Comparison of ENCODE assay signal across 9 mouse cellular contexts in the genomic region with DNA sequence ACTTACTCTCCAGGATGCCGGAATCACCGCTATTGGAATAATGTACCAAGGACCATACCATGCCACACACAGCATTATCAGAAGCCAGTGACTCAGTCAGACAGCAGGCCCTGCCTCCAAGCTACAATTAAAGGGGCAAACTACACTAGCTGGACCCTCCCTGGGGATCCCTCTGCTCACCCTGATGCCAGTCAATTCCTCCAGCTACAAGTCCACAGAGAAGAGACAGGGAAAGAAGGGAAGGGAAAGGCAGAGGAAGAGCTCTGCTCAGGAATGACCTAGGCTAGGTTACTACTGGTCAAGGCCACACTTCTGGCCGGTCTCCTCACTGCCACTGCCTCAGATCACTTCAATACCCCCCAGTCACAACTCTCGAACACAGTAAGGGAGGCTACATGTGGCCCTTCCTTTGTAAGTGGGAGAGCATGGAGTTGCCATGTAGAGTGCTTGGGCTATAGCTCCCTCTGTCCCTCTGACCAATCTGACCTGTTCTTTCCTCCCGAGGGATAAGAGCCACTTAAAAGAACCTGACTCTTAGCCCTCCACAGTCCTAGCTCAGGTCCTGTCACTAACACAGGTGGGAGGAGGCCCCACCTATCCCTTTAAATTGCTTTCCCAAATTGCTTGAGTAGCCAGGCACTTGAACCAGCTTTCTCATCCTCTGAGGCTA. TPM values are rescaled to one million over a fixed set of nuclear protein-coding genes. Genes with fewer than 3 reads are reported as not detected.
A peak's percentile ranks its signal among the peaks of the same experiment; 100 is the strongest.
DNase-seq lines count a peak whose midpoint lies in the region; ATAC-seq lines count a peak whose summit lies in the region.
"Had no signal": no experiment of that assay in that cellular context is flagged by ENCODE, and none has a peak within 500 bp of the region (broad histone marks: within the 10 kb centered on the region; RNA-seq: fewer than 3 reads in every experiment).

No protein-coding gene starts in this region.

- WGBS in kidney, embryonic 16.5 days, result 75% methylated on average over 5 of the region's 5 CpGs
- 79% methylated on average over 5 of the region's 5 CpGs for WGBS in embryonic facial prominence, embryonic 13.5 days
- WGBS in hindbrain, embryonic 12.5 days, result 84% methylated on average over 5 of the region's 5 CpGs
- 83% methylated on average over 5 of the region's 5 CpGs for WGBS in midbrain, embryonic 15.5 days

- no peak for DNase-seq in kidney, postnatal 36 days
- DNase-seq in right cerebral cortex, postnatal 25 days, result no peak

- peaks cover 62% of the 10 kb centered on the region for H3K4me1 ChIP-seq in kidney, embryonic 16.5 days (ENCODE audit: insufficient read depth, low read length)
- H3K4me1 ChIP-seq in embryonic facial prominence, embryonic 13.5 days, result peaks cover 62% of the 10 kb centered on the region
- H3K4me1 ChIP-seq in hindbrain, embryonic 12.5 days, result peaks cover 67% of the 10 kb centered on the region
- H3K4me1 ChIP-seq in midbrain, embryonic 15.5 days, result peaks cover 73% of the 10 kb centered on the region

- no peaks in the 10 kb centered on the region for H3K9me3 ChIP-seq in kidney, embryonic 16.5 days (ENCODE audit: low read length)
- no peaks in the 10 kb centered on the region for H3K9me3 ChIP-seq in embryonic facial prominence, embryonic 13.5 days
- no peaks in the 10 kb centered on the region for H3K9me3 ChIP-seq in hindbrain, embryonic 12.5 days (replicated peaks)
- H3K9me3 ChIP-seq in midbrain, embryonic 15.5 days, result no peaks in the 10 kb centered on the region

- peak overlapping the region; percentile 80 for H3K4me2 ChIP-seq in kidney, embryonic 16.5 days (replicated peaks; ENCODE audit: low read depth, low read length)
- peak overlapping the region; percentile 80 for H3K4me2 ChIP-seq in embryonic facial prominence, embryonic 13.5 days
- H3K4me2 ChIP-seq in hindbrain, embryonic 12.5 days (replicated peaks), result peak overlapping the region; percentile 87
- peak overlapping the region; percentile 90 for H3K4me2 ChIP-seq in midbrain, embryonic 15.5 days

- ATAC-seq in kidney, embryonic 16.5 days (ENCODE audit: low FRiP score, low TSS enrichment), result no peak
- ATAC-seq in embryonic facial prominence, embryonic 13.5 days (ENCODE audit: insufficient number of reproducible peaks, insufficient read depth, low FRiP score, low TSS enrichment, low read depth), result no peak
- ATAC-seq in hindbrain, embryonic 12.5 days (ENCODE audit: low FRiP score), result no peak
- ATAC-seq in midbrain, embryonic 15.5 days (replicated peaks), result no peak
- no peak for ATAC-seq in cerebellum, adult (ENCODE audit: insufficient number of reproducible peaks, low FRiP score, low TSS enrichment)
- ATAC-seq: Patski had no signal

- no peaks in the 10 kb centered on the region for H3K27me3 ChIP-seq in kidney, embryonic 16.5 days (ENCODE audit: insufficient read depth, low read length)
- no peaks in the 10 kb centered on the region for H3K27me3 ChIP-seq in embryonic facial prominence, embryonic 13.5 days
- H3K27me3 ChIP-seq in hindbrain, embryonic 12.5 days, result no peaks in the 10 kb centered on the region
- H3K27me3 ChIP-seq in midbrain, embryonic 15.5 days (replicated peaks), result no peaks in the 10 kb centered on the region
- H3K27me3 ChIP-seq: Patski had no signal

- H3K9ac ChIP-seq in kidney, embryonic 16.5 days (replicated peaks; ENCODE audit: low read length), result peak overlapping the region; percentile 46
- peak overlapping the region; percentile 87 for H3K9ac ChIP-seq in embryonic facial prominence, embryonic 13.5 days
- H3K9ac ChIP-seq in hindbrain, embryonic 12.5 days, result peak overlapping the region; percentile 91
- peak overlapping the region; percentile 29; the same call in 1 of the 2 replicates for H3K9ac ChIP-seq in midbrain, embryonic 15.5 days
- H3K9ac ChIP-seq: liver, embryonic 14.5 days had no signal

- peaks cover 39% of the 10 kb centered on the region for H3K36me3 ChIP-seq in kidney, embryonic 16.5 days (ENCODE audit: insufficient read depth, low read length)
- peaks cover 63% of the 10 kb centered on the region for H3K36me3 ChIP-seq in embryonic facial prominence, embryonic 13.5 days
- H3K36me3 ChIP-seq in hindbrain, embryonic 12.5 days, result peaks cover 46% of the 10 kb centered on the region
- peaks cover 9% of the 10 kb centered on the region for H3K36me3 ChIP-seq in midbrain, embryonic 15.5 days (replicated peaks)

- peak overlapping the region; percentile 76; the same call in 1 of the 2 replicates for H3K4me3 ChIP-seq in kidney, embryonic 16.5 days (ENCODE audit: low read length)
- H3K4me3 ChIP-seq in embryonic facial prominence, embryonic 13.5 days, result peak overlapping the region; percentile 74; the same call in 1 of the 2 replicates
- H3K4me3 ChIP-seq in hindbrain, embryonic 12.5 days, result peak overlapping the region; percentile 69; the same call in 1 of the 2 replicates
- peak overlapping the region; percentile 0; the same call in 1 of the 2 replicates for H3K4me3 ChIP-seq in midbrain, embryonic 15.5 days

- H3K27ac ChIP-seq in kidney, embryonic 16.5 days (ENCODE audit: low read length), result no peak overlapping the region
- H3K27ac ChIP-seq in embryonic facial prominence, embryonic 13.5 days, result no peak overlapping the region
- no peak overlapping the region for H3K27ac ChIP-seq in hindbrain, embryonic 12.5 days
- no peak overlapping the region for H3K27ac ChIP-seq in midbrain, embryonic 15.5 days
- H3K27ac ChIP-seq: liver, embryonic 14.5 days had no signal

RNA-seq across cellular contexts. Expression of a gene that starts 3.7 kb away (rescaled TPM):
- polyA plus RNA-seq in kidney, embryonic 16.5 days (2015; fragmentation: Nextera tagmentation; extraction: Ambion mirVana), result 75.4 and 76.9 TPM in 2 replicates
- polyA plus RNA-seq in embryonic facial prominence, embryonic 13.5 days (2015; fragmentation: Nextera tagmentation; extraction: Ambion mirVana), result 69.2 and 77.7 TPM in 2 replicates
- 95.0 and 102 TPM in 2 replicates for polyA plus RNA-seq in hindbrain, embryonic 12.5 days (2016; fragmentation: Nextera tagmentation; extraction: Ambion mirVana)
- 113 and 126 TPM in 2 replicates for polyA plus RNA-seq in midbrain, embryonic 15.5 days (2015; fragmentation: Nextera tagmentation; extraction: Ambion mirVana)

RNA-seq across cellular contexts. Expression of a gene that starts 9.4 kb away (rescaled TPM):
- polyA plus RNA-seq in kidney, embryonic 16.5 days (2015; fragmentation: Nextera tagmentation; extraction: Ambion mirVana), result 0.10 and 0.24 TPM in 2 replicates
- 0.25 and 0.32 TPM in 2 replicates for polyA plus RNA-seq in embryonic facial prominence, embryonic 13.5 days (2015; fragmentation: Nextera tagmentation; extraction: Ambion mirVana)
- polyA plus RNA-seq in hindbrain, embryonic 12.5 days (2016; fragmentation: Nextera tagmentation; extraction: Ambion mirVana), result 0.13 and 0.18 TPM in 2 replicates
- polyA plus RNA-seq in midbrain, embryonic 15.5 days (2015; fragmentation: Nextera tagmentation; extraction: Ambion mirVana), result 0.11 TPM in 1 of 2 replicates, not detected in the other
- polyA plus RNA-seq: liver, embryonic 14.5 days had no signal

RNA-seq across cellular contexts. Expression of a gene that starts 15.8 kb away (rescaled TPM):
- 65.7 and 67.9 TPM in 2 replicates for polyA plus RNA-seq in kidney, embryonic 16.5 days (2015; fragmentation: Nextera tagmentation; extraction: Ambion mirVana)
- 72.2 and 74.2 TPM in 2 replicates for polyA plus RNA-seq in embryonic facial prominence, embryonic 13.5 days (2015; fragmentation: Nextera tagmentation; extraction: Ambion mirVana)
- polyA plus RNA-seq in hindbrain, embryonic 12.5 days (2016; fragmentation: Nextera tagmentation; extraction: Ambion mirVana), result 86.6 and 101 TPM in 2 replicates
- polyA plus RNA-seq in midbrain, embryonic 15.5 days (2015; fragmentation: Nextera tagmentation; extraction: Ambion mirVana), result 101 and 107 TPM in 2 replicates

RNA-seq across cellular contexts. Expression of a gene that starts 18.0 kb away (rescaled TPM):
- polyA plus RNA-seq in kidney, embryonic 16.5 days (2015; fragmentation: Nextera tagmentation; extraction: Ambion mirVana), result not detected in 2 replicates
- 2.2 and 5.2 TPM in 2 replicates for polyA plus RNA-seq in embryonic facial prominence, embryonic 13.5 days (2015; fragmentation: Nextera tagmentation; extraction: Ambion mirVana)
- polyA plus RNA-seq in hindbrain, embryonic 12.5 days (2016; fragmentation: Nextera tagmentation; extraction: Ambion mirVana), result 0.85 and 1.9 TPM in 2 replicates
- 0.40 and 0.62 TPM in 2 replicates for polyA plus RNA-seq in midbrain, embryonic 15.5 days (2015; fragmentation: Nextera tagmentation; extraction: Ambion mirVana)
- polyA plus RNA-seq: Patski had no signal

RNA-seq across cellular contexts. Expression of a gene that starts 18.0 kb away (rescaled TPM):
- 18.5 and 22.3 TPM in 2 replicates for polyA plus RNA-seq in kidney, embryonic 16.5 days (2015; fragmentation: Nextera tagmentation; extraction: Ambion mirVana)
- polyA plus RNA-seq in embryonic facial prominence, embryonic 13.5 days (2015; fragmentation: Nextera tagmentation; extraction: Ambion mirVana), result 60.5 and 96.6 TPM in 2 replicates
- 20.0 and 25.6 TPM in 2 replicates for polyA plus RNA-seq in hindbrain, embryonic 12.5 days (2016; fragmentation: Nextera tagmentation; extraction: Ambion mirVana)
- 14.0 and 16.2 TPM in 2 replicates for polyA plus RNA-seq in midbrain, embryonic 15.5 days (2015; fragmentation: Nextera tagmentation; extraction: Ambion mirVana)
- polyA plus RNA-seq: Patski had no signal

Comparison
In these comparisons a context has a peak if more than half of its experiments do, and no peak if none do; other contexts are left out.
1. H3K4me3 ChIP-seq: peak in every context shown above with its lines; median percentile 76 in kidney, embryonic 16.5 days; 74 in embryonic facial prominence, embryonic 13.5 days; 69 in hindbrain, embryonic 12.5 days; 0 in midbrain, embryonic 15.5 days.
2. H3K9ac ChIP-seq: peak in every context shown above with its lines; median percentile 91 in hindbrain, embryonic 12.5 days; 87 in embryonic facial prominence, embryonic 13.5 days; 46 in kidney, embryonic 16.5 days; 29 in midbrain, embryonic 15.5 days.